Mouse (Mus musculus) liver, adult 2 months (tissue): ENCODE data around the gene Sept5. TPM values are rescaled to one million over a fixed set of nuclear protein-coding genes. Genes with fewer than 3 reads are reported as not detected.

ENCODE experiments used
- DNase-seq: peaks from one replicate; pipeline ENCODE4 v3.0.0-alpha.2; 2011; ENCODE audit warnings: low read depth, low spot score; ENCODE audit errors: extremely low read depth
- H3K27ac ChIP-seq: fragments of 200-500 bp; replicated peaks from 2 replicates; pipeline ENCODE4 v1.5.1; 2012; ENCODE audit warnings: low read depth, mild to moderate bottlenecking, control low read depth, inconsistent platforms, low read length; ENCODE audit not compliant: insufficient read depth
- H3K27me3 ChIP-seq: fragments of 200-500 bp; 2 replicates; pipeline ENCODE4 v1.6.1; 2012; ENCODE audit warnings: mild to moderate bottlenecking, moderate library complexity, low read length, inconsistent platforms; ENCODE audit not compliant: control insufficient read depth, insufficient read depth
- H3K36me3 ChIP-seq: fragments of 200-500 bp; 2 replicates; pipeline ENCODE4 v1.6.1; 2012; ENCODE audit warnings: low read length, inconsistent platforms; ENCODE audit not compliant: control insufficient read depth, insufficient read depth
- H3K4me1 ChIP-seq: fragments of 200-500 bp; 2 replicates; pipeline ENCODE4 v1.6.1; 2011; ENCODE audit warnings: low read length; ENCODE audit not compliant: control insufficient read depth, insufficient read depth
- H3K4me3 ChIP-seq: fragments of 200-500 bp; 2 replicates; pipeline ENCODE4 v1.5.1; 2011; ENCODE audit warnings: low read depth, mild to moderate bottlenecking, control low read depth, low read length, moderate library complexity; ENCODE audit not compliant: insufficient read depth
- H3K79me2 ChIP-seq: fragments of 200-500 bp; 2 replicates; pipeline ENCODE4 v1.6.1; 2012; ENCODE audit warnings: inconsistent platforms, mild to moderate bottlenecking, low read length, moderate library complexity; ENCODE audit not compliant: control insufficient read depth, insufficient read depth
- H3K9ac ChIP-seq: fragments of 200-500 bp; 2 replicates; pipeline ENCODE4 v1.6.1; 2012; ENCODE audit warnings: low read depth, mild to moderate bottlenecking, control low read depth, inconsistent platforms, low read length
- CTCF ChIP-seq: fragments of 200-500 bp; IDR thresholded peaks from 2 replicates; pipeline ENCODE4 v1.5.1; 2011; ENCODE audit warnings: low read depth, low read length, control low read depth
- POLR2A ChIP-seq: fragments of 200-500 bp; IDR thresholded peaks from 2 replicates; pipeline ENCODE4 v1.6.1; 2011; ENCODE audit warnings: low read length, control low read depth; ENCODE audit not compliant: insufficient read depth; ENCODE audit errors: extremely low read depth
- WGBS: fragments of 180-500 bp; shearing (Covaris S2); methylation state at CpG from one replicate; pipeline ENCODE4 v1.1.7; 2018; 5-methylcytosine and 5-hydroxymethylcytosine counted together
- polyA plus RNA-seq: library from polyadenylated mRNA; depleted of rRNA; stranded (reverse); fragments of >200 nt; gene quantifications from 2 replicates; pipeline ENCODE4 v1.2.3, GENCODE M21; 2012
- total RNA-seq: library from RNA; depleted of rRNA; stranded (reverse); fragments of >200 nt; gene quantifications from 2 replicates; pipeline ENCODE4 v1.2.3, GENCODE M21; 2014

The Sept5 gene
- total and polyA plus RNA-seq, 2 experiments = 0.18 to 0.87 TPM

GRCm38 (mm10) chr16:18638396-18638795 is 8.6 kb upstream of the Sept5 start:
- H3K27me3 ChIP-seq = no peaks in the 10 kb centered on the region
- H3K36me3 ChIP-seq = no peaks in the 10 kb centered on the region
- DNase-seq = no peak
- no peak overlapping the region for H3K4me3 ChIP-seq
- H3K4me1 ChIP-seq = no peaks in the 10 kb centered on the region
- H3K27ac ChIP-seq = no peak overlapping the region
- TF ChIP-seq CTCF = no peak
- TF ChIP-seq POLR2A = no peak
- no peak overlapping the region for H3K9ac ChIP-seq
- WGBS = 71% methylated on average over 2 of the region's 2 CpGs
- no peaks in the 10 kb centered on the region for H3K79me2 ChIP-seq

- Histone ChIP-seq H3K4me3 (no peak overlapping the region), H3K27ac (no peak overlapping the region), H3K9ac (no peak overlapping the region), H3K4me1 (no peaks in the 10 kb centered on the region), H3K27me3 (no peaks in the 10 kb centered on the region), H3K79me2 (no peaks in the 10 kb centered on the region), H3K36me3 (no peaks in the 10 kb centered on the region)
- TF ChIP-seq POLR2A = no peak
- TF ChIP-seq CTCF = no peak
- WGBS = 77% methylated on average over 3 of the region's 3 CpGs
- no peak for DNase-seq
These were observed 7.0 kb upstream of the Sept5 start for GRCm38 (mm10) chr16:18636804-18637203.

GRCm38 (mm10) chr16:18636401-18636800 is 6.6 kb upstream of the Sept5 start:
- 90% methylated on average over 5 of the region's 5 CpGs for WGBS
- no peaks in the 10 kb centered on the region for H3K4me1 ChIP-seq

GRCm38 (mm10) chr16:18633333-18633732 is 3.6 kb upstream of the Sept5 start:
- H3K9ac ChIP-seq = no peak overlapping the region
- TF ChIP-seq POLR2A = no peak
- no peak for TF ChIP-seq CTCF
- H3K4me3 ChIP-seq = no peak overlapping the region
- no peaks in the 10 kb centered on the region for H3K27me3 ChIP-seq
- H3K4me1 ChIP-seq = no peaks in the 10 kb centered on the region; the same call in 1 of the 2 replicates
- no peaks in the 10 kb centered on the region for H3K79me2 ChIP-seq
- H3K27ac ChIP-seq = no peak overlapping the region
- H3K36me3 ChIP-seq = no peaks in the 10 kb centered on the region
- DNase-seq = no peak
- 56% methylated on average over 1 of the region's 1 CpGs for WGBS

More at GRCm38 (mm10) chr16:18636401-18636800, 6.6 kb upstream of the Sept5 start:
- Histone ChIP-seq H3K9ac (no peak overlapping the region), H3K27me3 (no peaks in the 10 kb centered on the region), H3K27ac (no peak overlapping the region), H3K79me2 (no peaks in the 10 kb centered on the region), H3K4me3 (no peak overlapping the region), H3K36me3 (no peaks in the 10 kb centered on the region)
- no peak for DNase-seq
- TF ChIP-seq CTCF (no peak), POLR2A (no peak)

- no peak overlapping the region for H3K27ac ChIP-seq
- no peaks in the 10 kb centered on the region for H3K36me3 ChIP-seq
- no peak overlapping the region for H3K4me3 ChIP-seq
- no peaks in the 10 kb centered on the region; the same call in 1 of the 2 replicates for H3K4me1 ChIP-seq
- no peaks in the 10 kb centered on the region for H3K79me2 ChIP-seq
- no peak overlapping the region for H3K9ac ChIP-seq
- H3K27me3 ChIP-seq = no peaks in the 10 kb centered on the region
- 79% methylated on average over 2 of the region's 2 CpGs for WGBS
- no peak for DNase-seq
- TF ChIP-seq CTCF (no peak), POLR2A (no peak)
These were observed 3.1 kb upstream of the Sept5 start for GRCm38 (mm10) chr16:18632816-18633215.

GRCm38 (mm10) chr16:18632059-18632458 is 2.3 kb upstream of the Sept5 start:
- H3K4me1 ChIP-seq = no peaks in the 10 kb centered on the region; the same call in 1 of the 2 replicates
- WGBS = 46% methylated on average over 3 of the region's 3 CpGs
- TF ChIP-seq POLR2A (no peak), CTCF (no peak)
- no peak overlapping the region for H3K27ac ChIP-seq
- no peaks in the 10 kb centered on the region for H3K36me3 ChIP-seq
- no peaks in the 10 kb centered on the region for H3K79me2 ChIP-seq
- H3K27me3 ChIP-seq = no peaks in the 10 kb centered on the region
- DNase-seq = no peak
- H3K9ac ChIP-seq = no peak overlapping the region
- no peak overlapping the region for H3K4me3 ChIP-seq
